Mouse (Mus musculus) midbrain, embryonic 14.5 days (tissue): ENCODE data around the gene Rflnb. TPM values are rescaled to one million over a fixed set of nuclear protein-coding genes. Genes with fewer than 3 reads are reported as not detected.

Experiments used
- ATAC-seq: fragments of 200-750 bp; cut with Nextera tagmentation; 2 replicates; pipeline ENCODE4 v1.8.0; 2017; ENCODE audit warnings: moderate number of reproducible peaks, moderate library complexity; ENCODE audit not compliant: low FRiP score, low TSS enrichment
- DNase-seq: peaks from one replicate; pipeline ENCODE4 v3.0.0-alpha.2; 2015
- H3K27ac ChIP-seq: fragments of 300-500 bp; sonication (generic); replicated peaks from 2 replicates; pipeline ENCODE4 v1.5.1; 2014; ENCODE audit warnings: mild to moderate bottlenecking, low read depth, low read length, moderate library complexity
- H3K27me3 ChIP-seq: fragments of 300-500 bp; sonication (generic); 2 replicates; pipeline ENCODE4 v1.6.1; 2014; ENCODE audit warnings: low read length, control low read depth, mixed read lengths; ENCODE audit not compliant: control insufficient read depth, insufficient read depth
- H3K36me3 ChIP-seq: fragments of 300-500 bp; sonication (generic); 2 replicates; pipeline ENCODE4 v1.6.1; 2014; ENCODE audit warnings: low read length, control low read depth; ENCODE audit not compliant: control insufficient read depth, insufficient read depth
- H3K4me1 ChIP-seq: fragments of 300-500 bp; sonication (generic); 2 replicates; pipeline ENCODE4 v1.6.1; 2014; ENCODE audit warnings: mild to moderate bottlenecking, antibody characterized with exemption, low read length, control low read depth; ENCODE audit not compliant: control insufficient read depth, insufficient read depth
- H3K4me2 ChIP-seq: fragments of 300-500 bp; sonication (generic); 2 replicates; pipeline ENCODE4 v1.6.1; 2014; ENCODE audit warnings: mild to moderate bottlenecking, low read length, moderate library complexity
- H3K4me3 ChIP-seq: fragments of 300-500 bp; sonication (generic); replicated peaks from 2 replicates; pipeline ENCODE4 v1.5.1; 2014; ENCODE audit warnings: low read depth, low read length
- H3K9ac ChIP-seq: fragments of 300-500 bp; sonication (generic); replicated peaks from 2 replicates; pipeline ENCODE4 v1.6.1; 2014; ENCODE audit warnings: mild to moderate bottlenecking, low read length, moderate library complexity
- H3K9me3 ChIP-seq: fragments of 300-500 bp; sonication (generic); 2 replicates; pipeline ENCODE4 v1.6.1; 2016; ENCODE audit warnings: low read length, control low read depth, mixed read lengths; ENCODE audit not compliant: control insufficient read depth
- WGBS: fragments of 180-500 bp; shearing (Covaris S2); extraction: QIAGEN DNeasy Blood & Tissue Kit; methylation state at CpG from one replicate; pipeline ENCODE4 v1.1.7; 2014; 5-methylcytosine and 5-hydroxymethylcytosine counted together
- polyA plus RNA-seq: library from polyadenylated mRNA; unstranded; fragments of >200 nt; fragmentation: Nextera tagmentation; extraction: Ambion mirVana; gene quantifications from 2 replicates; pipeline ENCODE4 v1.2.1, GENCODE M21; 2014

Rflnb gene
- polyA plus RNA-seq, 1 experiment from 2014 or later = 7.7 TPM

- Histone ChIP-seq H3K27ac (no peak overlapping the region), H3K36me3 (no peaks in the 10 kb centered on the region), H3K4me2 (no peak overlapping the region), H3K9me3 (no peaks in the 10 kb centered on the region), H3K9ac (no peak overlapping the region), H3K4me3 (no peak overlapping the region), H3K4me1 (no peaks in the 10 kb centered on the region), H3K27me3 (no peaks in the 10 kb centered on the region)
- 80% methylated on average over 15 of the region's 15 CpGs for WGBS
- DNase-seq (no peak), ATAC-seq (no peak)
Measured at GRCm38 (mm10) chr11:75990965-75991835, 36.4 kb downstream of the Rflnb start.

GRCm38 (mm10) chr11:75985948-75986347 is 41.6 kb downstream of the Rflnb start:
- H3K9me3 ChIP-seq = no peaks in the 10 kb centered on the region
- no peak overlapping the region for H3K4me3 ChIP-seq
- no peaks in the 10 kb centered on the region for H3K4me1 ChIP-seq
- H3K27ac ChIP-seq = no peak overlapping the region
- H3K4me2 ChIP-seq = no peak overlapping the region
- DNase-seq (no peak), ATAC-seq (no peak)
- WGBS = 89% methylated on average over 7 of the region's 7 CpGs
- no peaks in the 10 kb centered on the region for H3K36me3 ChIP-seq
- H3K9ac ChIP-seq = no peak overlapping the region
- no peaks in the 10 kb centered on the region for H3K27me3 ChIP-seq

- DNase-seq (no peak), ATAC-seq (no peak)
- whole genome bisulfite sequencing = 67% methylated on average over 1 of the region's 1 CpGs
- no peaks in the 10 kb centered on the region for H3K36me3 ChIP-seq
- H3K9ac ChIP-seq = no peak overlapping the region
- H3K9me3 ChIP-seq = no peaks in the 10 kb centered on the region
- H3K4me2 ChIP-seq = no peak overlapping the region
- H3K27ac ChIP-seq = no peak overlapping the region
- H3K4me3 ChIP-seq = no peak overlapping the region
- H3K4me1 ChIP-seq = no peaks in the 10 kb centered on the region
- no peaks in the 10 kb centered on the region for H3K27me3 ChIP-seq
Measured at GRCm38 (mm10) chr11:75984581-75984980, 43.0 kb downstream of the Rflnb start.

- ATAC-seq = no peak
- 71% methylated on average over 4 of the region's 4 CpGs for WGBS
- H3K4me3 ChIP-seq = no peak overlapping the region
Measured at GRCm38 (mm10) chr11:75983194-75983593, 44.4 kb downstream of the Rflnb start.

GRCm38 (mm10) chr11:75980413-75980812 is 47.2 kb downstream of the Rflnb start:
- H3K36me3 ChIP-seq = no peaks in the 10 kb centered on the region
- 42% methylated on average over 2 of the region's 2 CpGs for WGBS
- no peak overlapping the region for H3K9ac ChIP-seq
- H3K27ac ChIP-seq = no peak overlapping the region
- no peaks in the 10 kb centered on the region for H3K4me1 ChIP-seq
- ATAC-seq = no peak
- no peaks in the 10 kb centered on the region for H3K27me3 ChIP-seq
- H3K4me3 ChIP-seq = no peak overlapping the region
- no peak for DNase-seq
- no peaks in the 10 kb centered on the region for H3K9me3 ChIP-seq
- H3K4me2 ChIP-seq = no peak overlapping the region

More at GRCm38 (mm10) chr11:75983194-75983593, 44.4 kb downstream of the Rflnb start:
- Histone ChIP-seq H3K4me2 (no peak overlapping the region), H3K9ac (no peak overlapping the region), H3K27me3 (no peaks in the 10 kb centered on the region), H3K27ac (no peak overlapping the region), H3K36me3 (no peaks in the 10 kb centered on the region), H3K4me1 (no peaks in the 10 kb centered on the region), H3K9me3 (no peaks in the 10 kb centered on the region)
- peak; percentile 23 for DNase-seq

- H3K9ac ChIP-seq = no peak overlapping the region
- H3K4me1 ChIP-seq = no peaks in the 10 kb centered on the region
- H3K9me3 ChIP-seq = no peaks in the 10 kb centered on the region
- no peaks in the 10 kb centered on the region for H3K36me3 ChIP-seq
- no peak overlapping the region for H3K4me3 ChIP-seq
- no peaks in the 10 kb centered on the region for H3K27me3 ChIP-seq
- H3K27ac ChIP-seq = no peak overlapping the region
- ATAC-seq = no peak
- H3K4me2 ChIP-seq = no peak overlapping the region
- DNase-seq = no peak
- 90% methylated on average over 6 of the region's 6 CpGs for WGBS
Measured at GRCm38 (mm10) chr11:75978051-75978450, 49.5 kb downstream of the Rflnb start.

GRCm38 (mm10) chr11:75976748-75977147 is 50.8 kb downstream of the Rflnb start:
- no peak overlapping the region for H3K4me2 ChIP-seq
- no peak overlapping the region for H3K4me3 ChIP-seq
- no peak for ATAC-seq
- no peak overlapping the region for H3K27ac ChIP-seq
- whole genome bisulfite sequencing = 68% methylated on average over 8 of the region's 8 CpGs
- no peak overlapping the region for H3K9ac ChIP-seq
- no peaks in the 10 kb centered on the region for H3K4me1 ChIP-seq
- no peaks in the 10 kb centered on the region for H3K36me3 ChIP-seq
- H3K27me3 ChIP-seq = no peaks in the 10 kb centered on the region
- no peaks in the 10 kb centered on the region for H3K9me3 ChIP-seq
- DNase-seq = no peak

- Histone ChIP-seq H3K9ac (no peak overlapping the region), H3K36me3 (no peaks in the 10 kb centered on the region), H3K27ac (no peak overlapping the region), H3K9me3 (no peaks in the 10 kb centered on the region), H3K4me3 (no peak overlapping the region), H3K4me1 (no peaks in the 10 kb centered on the region), H3K4me2 (no peak overlapping the region), H3K27me3 (no peaks in the 10 kb centered on the region)
- no peak for ATAC-seq
- 95% methylated on average over 1 of the region's 1 CpGs for WGBS
- no peak for DNase-seq
Measured at GRCm38 (mm10) chr11:75973988-75974387, 53.6 kb downstream of the Rflnb start.

GRCm38 (mm10) chr11:75972916-75973567 is 54.5 kb downstream of the Rflnb start:
- WGBS = 26% methylated on average over 7 of the region's 7 CpGs
- H3K4me1 ChIP-seq = no peaks in the 10 kb centered on the region
- H3K36me3 ChIP-seq = no peaks in the 10 kb centered on the region
- DNase-seq (peak; percentile 50), ATAC-seq (no peak)
- no peaks in the 10 kb centered on the region for H3K9me3 ChIP-seq
- no peaks in the 10 kb centered on the region for H3K27me3 ChIP-seq
- no peak overlapping the region for H3K4me2 ChIP-seq
- H3K27ac ChIP-seq = no peak overlapping the region
- no peak overlapping the region for H3K9ac ChIP-seq
- no peak overlapping the region for H3K4me3 ChIP-seq
